Mouse (Mus musculus) neural tube, embryonic 11.5 days (tissue): ENCODE results near the gene Sgms1. TPM values are rescaled to one million over a fixed set of nuclear protein-coding genes. Genes with fewer than 3 reads are reported as not detected.

ENCODE experiments used
- ATAC-seq: fragments of 200-750 bp; cut with Nextera tagmentation; 2 replicates; pipeline ENCODE4 v1.8.0; 2017; ENCODE audit warnings: moderate number of reproducible peaks, mild to moderate bottlenecking, moderate TSS enrichment, moderate library complexity; ENCODE audit not compliant: insufficient read depth, low FRiP score, low TSS enrichment
- DNase-seq: peaks from one replicate; pipeline ENCODE4 v3.0.0-alpha.2; 2015; ENCODE audit warnings: low spot score
- H3K27ac ChIP-seq: fragments of 300-500 bp; sonication (generic); 2 replicates; pipeline ENCODE4 v1.5.1; 2014; ENCODE audit warnings: low read depth, mild to moderate bottlenecking, low read length
- H3K27me3 ChIP-seq: fragments of 300-500 bp; sonication (generic); 2 replicates; pipeline ENCODE4 v1.6.1; 2014; ENCODE audit warnings: mild to moderate bottlenecking, low read length, mixed read lengths; ENCODE audit not compliant: control insufficient read depth, insufficient read depth
- H3K36me3 ChIP-seq: fragments of 300-500 bp; sonication (generic); 2 replicates; pipeline ENCODE4 v1.6.1; 2014; ENCODE audit warnings: mild to moderate bottlenecking, low read length, moderate library complexity, mixed read lengths; ENCODE audit not compliant: control insufficient read depth, insufficient read depth
- H3K4me1 ChIP-seq: fragments of 300-500 bp; sonication (generic); 2 replicates; pipeline ENCODE4 v1.6.1; 2014; ENCODE audit warnings: low read length, mixed read lengths; ENCODE audit not compliant: control insufficient read depth, insufficient read depth
- H3K4me2 ChIP-seq: fragments of 300-500 bp; sonication (generic); 2 replicates; pipeline ENCODE4 v1.6.1; 2014; ENCODE audit warnings: low read depth, mild to moderate bottlenecking, moderate library complexity
- H3K4me3 ChIP-seq: fragments of 300-500 bp; sonication (generic); 2 replicates; pipeline ENCODE4 v1.5.1; 2014; ENCODE audit warnings: low read depth, low read length
- H3K9ac ChIP-seq: fragments of 300-500 bp; sonication (generic); 2 replicates; pipeline ENCODE4 v1.6.1; 2014; ENCODE audit warnings: mild to moderate bottlenecking, low read length
- H3K9me3 ChIP-seq: fragments of 300-500 bp; sonication (generic); 2 replicates; pipeline ENCODE4 v1.6.1; 2016; ENCODE audit warnings: low read length; ENCODE audit not compliant: control insufficient read depth
- WGBS: fragments of 180-500 bp; shearing (Covaris S2); extraction: QIAGEN DNeasy Blood & Tissue Kit; methylation state at CpG from one replicate; pipeline ENCODE4 v1.1.7; 2014; 5-methylcytosine and 5-hydroxymethylcytosine counted together
- polyA plus RNA-seq: library from polyadenylated mRNA; unstranded; fragments of >200 nt; fragmentation: Nextera tagmentation; extraction: Ambion mirVana; gene quantifications from 2 replicates; pipeline ENCODE4 v1.2.1, GENCODE M21; 2014

Sgms1 gene
- polyA plus RNA-seq, 1 experiment from 2014 or later = 11.0 TPM

- ATAC-seq (no peak), DNase-seq (no peak)
- H3K27me3 ChIP-seq = no peaks in the 10 kb centered on the region
- WGBS = 87% methylated on average over 11 of the region's 11 CpGs
- H3K4me3 ChIP-seq = no peak overlapping the region
- no peaks in the 10 kb centered on the region for H3K9me3 ChIP-seq
- H3K4me2 ChIP-seq = no peak overlapping the region
- no peaks in the 10 kb centered on the region for H3K36me3 ChIP-seq
- H3K4me1 ChIP-seq = no peaks in the 10 kb centered on the region
- H3K9ac ChIP-seq = no peak overlapping the region
- no peak overlapping the region for H3K27ac ChIP-seq
These were observed 117.9 kb downstream of the Sgms1 start for GRCm38 (mm10) chr19:32271455-32272200.

GRCm38 (mm10) chr19:32269844-32270176 is 119.7 kb downstream of the Sgms1 start:
- Histone ChIP-seq H3K9ac (no peak overlapping the region), H3K4me2 (no peak overlapping the region), H3K36me3 (no peaks in the 10 kb centered on the region), H3K27me3 (no peaks in the 10 kb centered on the region), H3K9me3 (no peaks in the 10 kb centered on the region), H3K4me1 (no peaks in the 10 kb centered on the region), H3K27ac (no peak overlapping the region), H3K4me3 (no peak overlapping the region)
- WGBS = 79% methylated on average over 6 of the region's 6 CpGs
- no peak for DNase-seq
- no peak for ATAC-seq

- H3K4me3 ChIP-seq = no peak overlapping the region
- H3K36me3 ChIP-seq = no peaks in the 10 kb centered on the region
- no peak for ATAC-seq
- WGBS = 67% methylated on average over 12 of the region's 12 CpGs
- no peaks in the 10 kb centered on the region for H3K27me3 ChIP-seq
- no peaks in the 10 kb centered on the region for H3K4me1 ChIP-seq
- no peak overlapping the region for H3K9ac ChIP-seq
- H3K9me3 ChIP-seq = no peaks in the 10 kb centered on the region
- H3K27ac ChIP-seq = no peak overlapping the region
- no peak overlapping the region for H3K4me2 ChIP-seq
- DNase-seq = no peak
These were observed 120.2 kb downstream of the Sgms1 start for GRCm38 (mm10) chr19:32269141-32269843.

DNA sequence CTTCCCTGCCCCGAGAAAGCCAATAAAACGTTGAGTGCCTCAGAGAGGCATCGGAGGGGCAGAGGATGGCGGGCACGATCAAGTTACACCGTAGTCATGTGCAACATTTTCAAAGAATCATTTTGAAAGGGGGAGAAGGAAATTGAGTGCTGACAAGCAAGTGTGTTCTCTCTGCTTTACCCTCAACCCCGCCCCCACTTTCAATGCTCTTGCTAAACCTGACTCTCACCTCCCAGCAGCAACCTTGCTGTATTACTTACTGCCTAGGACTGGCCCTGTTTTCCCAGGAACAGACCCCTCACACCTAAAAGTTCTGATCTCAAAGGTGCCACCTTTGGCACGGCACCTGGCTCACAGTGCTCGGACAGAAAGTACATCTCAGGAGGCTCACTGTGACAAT is 121.0 kb downstream of the Sgms1 start:
- Histone ChIP-seq H3K27me3 (no peaks in the 10 kb centered on the region), H3K9ac (no peak overlapping the region), H3K9me3 (no peaks in the 10 kb centered on the region), H3K27ac (no peak overlapping the region), H3K4me2 (no peak overlapping the region), H3K4me3 (no peak overlapping the region), H3K36me3 (no peaks in the 10 kb centered on the region), H3K4me1 (no peaks in the 10 kb centered on the region)
- 62% methylated on average over 9 of the region's 9 CpGs for WGBS
- no peak for ATAC-seq
- no peak for DNase-seq

GRCm38 (mm10) chr19:32266385-32267252 is 122.9 kb downstream of the Sgms1 start:
- Histone ChIP-seq H3K4me3 (no peak overlapping the region), H3K4me1 (no peaks in the 10 kb centered on the region), H3K27ac (no peak overlapping the region), H3K27me3 (no peaks in the 10 kb centered on the region), H3K36me3 (no peaks in the 10 kb centered on the region), H3K4me2 (no peak overlapping the region), H3K9me3 (no peaks in the 10 kb centered on the region), H3K9ac (no peak overlapping the region)
- ATAC-seq (no peak), DNase-seq (no peak)
- 82% methylated on average over 9 of the region's 9 CpGs for WGBS

DNA sequence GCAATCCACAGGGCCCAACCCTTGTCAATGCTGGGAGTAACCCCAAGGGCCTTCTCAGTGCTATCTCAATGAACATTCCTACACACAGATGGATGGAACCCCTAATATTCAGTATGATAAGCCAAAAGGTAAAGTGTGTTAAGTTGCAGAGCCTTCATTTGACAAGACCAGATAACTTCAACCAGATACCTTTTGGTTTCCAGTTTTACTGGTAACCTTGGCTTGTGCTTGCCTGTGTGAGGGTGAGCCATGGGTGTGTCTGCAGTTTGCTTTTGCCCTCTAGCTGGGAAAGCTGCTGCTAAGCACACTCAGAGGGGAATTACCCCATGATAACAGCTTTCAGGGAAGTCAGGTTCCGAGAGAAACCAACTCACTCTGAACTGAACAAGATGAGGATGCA is 125.8 kb downstream of the Sgms1 start:
- H3K4me2 ChIP-seq = no peak overlapping the region
- no peak overlapping the region for H3K27ac ChIP-seq
- 83% methylated on average over 1 of the region's 1 CpGs for WGBS
- DNase-seq = no peak
- H3K9ac ChIP-seq = no peak overlapping the region
- no peak overlapping the region for H3K4me3 ChIP-seq
- H3K36me3 ChIP-seq = no peaks in the 10 kb centered on the region
- no peaks in the 10 kb centered on the region for H3K9me3 ChIP-seq
- no peaks in the 10 kb centered on the region for H3K27me3 ChIP-seq
- ATAC-seq = no peak
- no peaks in the 10 kb centered on the region for H3K4me1 ChIP-seq

GRCm38 (mm10) chr19:32262805-32263572 is 126.5 kb downstream of the Sgms1 start:
- 90% methylated on average over 10 of the region's 10 CpGs for WGBS
- Histone ChIP-seq H3K9me3 (no peaks in the 10 kb centered on the region), H3K9ac (no peak overlapping the region), H3K4me3 (no peak overlapping the region), H3K36me3 (no peaks in the 10 kb centered on the region), H3K4me2 (no peak overlapping the region), H3K27ac (no peak overlapping the region), H3K4me1 (no peaks in the 10 kb centered on the region), H3K27me3 (no peaks in the 10 kb centered on the region)
- no peak for ATAC-seq
- no peak for DNase-seq

DNA sequence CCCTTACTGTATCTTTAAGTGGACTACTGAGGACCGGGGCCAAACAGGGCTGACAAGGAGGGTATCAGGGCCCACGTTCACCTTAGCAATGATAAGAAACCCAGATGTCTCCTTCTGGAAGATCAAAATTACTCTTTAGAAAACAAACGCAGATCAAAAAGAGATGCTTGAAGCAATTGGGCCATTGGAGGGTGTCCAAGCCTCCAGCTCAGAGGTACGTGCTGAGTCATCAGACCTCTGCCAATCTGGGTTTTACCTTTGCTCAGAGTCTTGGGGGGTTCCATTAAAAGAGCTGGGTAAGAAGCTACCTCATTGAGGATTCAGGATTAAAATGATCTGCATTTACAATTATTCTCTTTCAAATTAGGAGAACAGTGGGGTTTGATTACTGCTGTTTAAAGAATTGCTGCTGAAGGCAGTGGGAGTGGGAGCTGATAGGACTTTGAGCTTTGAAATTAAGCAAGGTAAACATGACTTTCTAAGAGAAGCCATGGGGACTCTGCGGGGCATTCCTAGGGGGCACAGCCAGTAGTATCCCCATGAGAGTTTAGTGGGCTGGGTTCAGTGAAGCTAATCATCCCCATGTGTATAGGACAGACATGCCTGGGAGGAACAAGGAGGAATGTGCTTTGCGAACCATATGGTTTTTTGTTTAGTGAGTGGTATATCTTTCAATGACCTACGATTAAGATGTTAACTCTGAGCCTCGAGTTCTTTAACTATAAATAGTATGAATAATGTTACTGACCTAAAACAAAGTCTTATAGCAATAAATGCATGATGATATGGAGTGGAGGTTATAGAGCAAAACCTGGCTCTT is 128.4 kb downstream of the Sgms1 start:
- ATAC-seq = no peak
- Histone ChIP-seq H3K27me3 (no peaks in the 10 kb centered on the region), H3K4me2 (no peak overlapping the region), H3K36me3 (no peaks in the 10 kb centered on the region), H3K9ac (no peak overlapping the region), H3K4me1 (no peaks in the 10 kb centered on the region), H3K9me3 (no peaks in the 10 kb centered on the region), H3K4me3 (no peak overlapping the region), H3K27ac (no peak overlapping the region)
- WGBS = 54% methylated on average over 8 of the region's 8 CpGs
- no peak for DNase-seq
